Mouse (Mus musculus) lung, postnatal 25 days (tissue): ENCODE measurements at regions not wholly inside any gene's neighbourhood (a gene's known extent, or its start where the extent isn't known, plus 50 kb on each side); places are given as distances from the start of the nearest gene placed in this dataset.

Source experiments
- DNase-seq: peaks from one replicate; pipeline ENCODE4 v3.0.0; 2022; ENCODE audit warnings: low spot score

- peak; percentile 9 for DNase-seq
Observed at GRCm38 (mm10) chr3:135155537-135155956, 56.8 kb upstream of the Cenpe start.
